Comparison of ENCODE assay signal across 20 mouse cellular contexts in the genomic region with DNA sequence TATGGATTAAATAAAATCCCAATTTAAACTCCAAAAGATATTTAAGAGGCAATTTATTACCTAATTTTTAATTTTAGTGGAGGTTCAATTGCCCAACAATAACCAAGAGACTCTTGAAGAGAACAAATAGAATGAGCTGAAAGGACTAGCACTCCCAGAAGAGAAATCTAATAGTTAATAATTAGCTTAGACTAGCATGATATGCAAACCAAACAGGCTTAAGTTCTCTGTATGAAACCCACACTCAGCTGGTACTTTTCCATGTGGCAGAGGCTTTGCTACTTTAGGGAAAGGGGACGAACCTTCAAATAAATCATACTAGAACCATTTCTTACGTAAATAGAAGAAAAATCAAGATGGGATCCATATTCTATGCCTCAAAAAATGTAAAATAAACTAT. TPM values are rescaled to one million over a fixed set of nuclear protein-coding genes. Genes with fewer than 3 reads are reported as not detected.
"Had no signal": no experiment of that assay in that cellular context is flagged by ENCODE, and none has a peak within 500 bp of the region (broad histone marks: within the 10 kb centered on the region; RNA-seq: fewer than 3 reads in every experiment).

No protein-coding gene starts in this region.

- DNase-seq: kidney, adult 18-20 months; kidney, adult 9 months; kidney, postnatal 36 days; layer of hippocampus, postnatal 36 days; lung, adult 18-20 months; right cerebral cortex, adult 18-20 months; right cerebral cortex, postnatal 14 days; right cerebral cortex, postnatal 4 days; thymus, adult 2 months; thymus, postnatal 14 days; thymus, postnatal 4 days had no signal

- H3K4me1 ChIP-seq: hindbrain, embryonic 15.5 days; liver, embryonic 15.5 days; midbrain, embryonic 12.5 days; midbrain, embryonic 15.5 days; neural tube, embryonic 12.5 days; neural tube, embryonic 15.5 days had no signal

- H3K9ac ChIP-seq: hindbrain, embryonic 15.5 days; liver, embryonic 15.5 days; midbrain, embryonic 12.5 days; midbrain, embryonic 15.5 days; neural tube, embryonic 12.5 days; neural tube, embryonic 15.5 days had no signal

- H3K4me3 ChIP-seq: hindbrain, embryonic 15.5 days; left cerebral cortex, adult 2 months; liver, embryonic 15.5 days; midbrain, embryonic 12.5 days; midbrain, embryonic 15.5 days; neural tube, embryonic 12.5 days; neural tube, embryonic 15.5 days had no signal

- H3K4me2 ChIP-seq: hindbrain, embryonic 15.5 days; liver, embryonic 11.5 days; liver, embryonic 15.5 days; midbrain, embryonic 12.5 days; midbrain, embryonic 15.5 days; neural tube, embryonic 12.5 days; neural tube, embryonic 15.5 days had no signal

- H3K27me3 ChIP-seq: hindbrain, embryonic 15.5 days; liver, embryonic 15.5 days; midbrain, embryonic 12.5 days; midbrain, embryonic 15.5 days; neural tube, embryonic 12.5 days; neural tube, embryonic 15.5 days had no signal

- H3K27ac ChIP-seq: hindbrain, embryonic 15.5 days; left cerebral cortex, adult 2 months; liver, embryonic 15.5 days; macrophage; midbrain, embryonic 12.5 days; midbrain, embryonic 15.5 days; neural tube, embryonic 12.5 days; neural tube, embryonic 15.5 days had no signal

- ATAC-seq: midbrain, embryonic 15.5 days had no signal

- H3K9me3 ChIP-seq: hindbrain, embryonic 15.5 days; liver, embryonic 15.5 days; midbrain, embryonic 12.5 days; midbrain, embryonic 15.5 days; neural tube, embryonic 12.5 days; neural tube, embryonic 15.5 days had no signal

- H3K36me3 ChIP-seq: hindbrain, embryonic 15.5 days; liver, embryonic 15.5 days; midbrain, embryonic 12.5 days; midbrain, embryonic 15.5 days; neural tube, embryonic 12.5 days; neural tube, embryonic 15.5 days had no signal

RNA-seq across cellular contexts. Expression of gene Fam19a1, which starts 55.9 kb away (rescaled TPM):
- polyA plus RNA-seq: liver, embryonic 15.5 days; macrophage had no signal
